18 mouse cellular contexts compared by ENCODE assay signal in genomic region chr8:104925972-104926596, GRCm38 (mm10). TPM values are rescaled to one million over a fixed set of nuclear protein-coding genes. Genes with fewer than 3 reads are reported as not detected.
DNase-seq lines count a peak whose midpoint lies in the region; ATAC-seq and TF ChIP-seq lines count a peak whose summit lies in the region.
"Had no signal": no experiment of that assay in that cellular context is flagged by ENCODE, and none has a peak within 500 bp of the region (broad histone marks: within the 10 kb centered on the region; RNA-seq: fewer than 3 reads in every experiment).

Ces2e (plus strand) TSS chr8:104926260.

- TF ChIP-seq POLR2A in small intestine, adult 2 months (IDR thresholded peaks at IDR 0.05; ENCODE audit: low read depth, low read length), result no peak

- no peak for ATAC-seq in kidney, embryonic 15.5 days (replicated peaks; ENCODE audit: low FRiP score)
- ATAC-seq in intestine, postnatal 0 days, result peak; percentile 85
- ATAC-seq in midbrain, embryonic 11.5 days (ENCODE audit: low FRiP score), result no peak
- ATAC-seq: CD4-positive, CD25-positive, alpha-beta regulatory T cell, adult 4 months; forebrain, postnatal 0 days; midbrain, embryonic 15.5 days had no signal

- H3K27ac ChIP-seq in kidney, embryonic 15.5 days, result no peak within 1 kb of the TSS
- H3K27ac ChIP-seq in intestine, postnatal 0 days (ENCODE audit: low read depth, low read length), result peak within 1 kb of the TSS; percentile 69
- peak within 1 kb of the TSS; percentile 96 for H3K27ac ChIP-seq in small intestine, adult 2 months (ENCODE audit: insufficient read depth, low read depth, low read length)
- H3K27ac ChIP-seq in midbrain, embryonic 11.5 days (ENCODE audit: low read depth, low read length), result no peak within 1 kb of the TSS
- H3K27ac ChIP-seq: heart, embryonic 13.5 days; hindbrain, embryonic 10.5 days; liver, embryonic 13.5 days; macrophage; midbrain, embryonic 15.5 days had no signal

- H3K36me3 ChIP-seq in kidney, embryonic 15.5 days, result no peaks in the 10 kb centered on the region
- H3K36me3 ChIP-seq in intestine, postnatal 0 days (ENCODE audit: control insufficient read depth, insufficient read depth), result no peaks in the 10 kb centered on the region
- peaks cover 13% of the 10 kb centered on the region for H3K36me3 ChIP-seq in small intestine, adult 2 months (ENCODE audit: control insufficient read depth, insufficient read depth, low read length)
- no peaks in the 10 kb centered on the region for H3K36me3 ChIP-seq in midbrain, embryonic 11.5 days (ENCODE audit: control insufficient read depth, insufficient read depth, low read length)
- H3K36me3 ChIP-seq: heart, embryonic 13.5 days; hindbrain, embryonic 10.5 days; liver, embryonic 13.5 days; midbrain, embryonic 15.5 days had no signal

- H3K4me1 ChIP-seq in kidney, embryonic 15.5 days, result no peaks in the 10 kb centered on the region
- peaks cover 4% of the 10 kb centered on the region; the same call in 1 of the 2 replicates for H3K4me1 ChIP-seq in intestine, postnatal 0 days (replicated peaks; ENCODE audit: control insufficient read depth, insufficient read depth, low read length)
- H3K4me1 ChIP-seq in small intestine, adult 2 months (ENCODE audit: control insufficient read depth, insufficient read depth, insufficient read length, low read length), result peaks cover 21% of the 10 kb centered on the region; the same call in 1 of the 2 replicates
- H3K4me1 ChIP-seq in midbrain, embryonic 11.5 days (ENCODE audit: control insufficient read depth, insufficient read depth, low read length), result no peaks in the 10 kb centered on the region
- H3K4me1 ChIP-seq: heart, embryonic 13.5 days; hindbrain, embryonic 10.5 days; liver, embryonic 13.5 days; midbrain, embryonic 15.5 days had no signal

- no peaks in the 10 kb centered on the region for H3K27me3 ChIP-seq in kidney, embryonic 15.5 days
- no peaks in the 10 kb centered on the region for H3K27me3 ChIP-seq in intestine, postnatal 0 days (replicated peaks; ENCODE audit: control insufficient read depth, insufficient read depth, low read length)
- no peaks in the 10 kb centered on the region for H3K27me3 ChIP-seq in small intestine, adult 2 months (ENCODE audit: control insufficient read depth, insufficient read depth, low read length)
- no peaks in the 10 kb centered on the region for H3K27me3 ChIP-seq in midbrain, embryonic 11.5 days (ENCODE audit: control insufficient read depth, insufficient read depth, low read length)
- H3K27me3 ChIP-seq: heart, embryonic 13.5 days; liver, embryonic 13.5 days; midbrain, embryonic 15.5 days had no signal

- H3K9me3 ChIP-seq in kidney, embryonic 15.5 days (replicated peaks), result no peaks in the 10 kb centered on the region
- no peaks in the 10 kb centered on the region for H3K9me3 ChIP-seq in intestine, postnatal 0 days (ENCODE audit: control insufficient read depth)
- H3K9me3 ChIP-seq in midbrain, embryonic 11.5 days (ENCODE audit: control insufficient read depth, low read length), result no peaks in the 10 kb centered on the region
- H3K9me3 ChIP-seq: heart, embryonic 13.5 days; hindbrain, embryonic 10.5 days; liver, embryonic 13.5 days; midbrain, embryonic 15.5 days had no signal

- H3K4me3 ChIP-seq in kidney, embryonic 15.5 days (replicated peaks), result no peak within 1 kb of the TSS
- no peak within 1 kb of the TSS for H3K4me3 ChIP-seq in intestine, postnatal 0 days (ENCODE audit: low read depth, low read length)
- H3K4me3 ChIP-seq in small intestine, adult 2 months (ENCODE audit: low read depth, low read length), result peak within 1 kb of the TSS; percentile 61
- H3K4me3 ChIP-seq in midbrain, embryonic 11.5 days (ENCODE audit: low read depth, low read length), result no peak within 1 kb of the TSS
- H3K4me3 ChIP-seq: heart, embryonic 13.5 days; hindbrain, embryonic 10.5 days; liver, embryonic 13.5 days; midbrain, embryonic 15.5 days had no signal

- H3K9ac ChIP-seq in kidney, embryonic 15.5 days, result no peak within 1 kb of the TSS
- H3K9ac ChIP-seq in intestine, postnatal 0 days (ENCODE audit: low read depth, low read length), result no peak within 1 kb of the TSS
- H3K9ac ChIP-seq in midbrain, embryonic 11.5 days (ENCODE audit: low read length), result no peak within 1 kb of the TSS
- H3K9ac ChIP-seq: forebrain, postnatal 0 days; heart, embryonic 13.5 days; liver, embryonic 13.5 days; midbrain, embryonic 15.5 days had no signal

- TF ChIP-seq CTCF in intestine, postnatal 0 days (IDR thresholded peaks at IDR 0.05; ENCODE audit: low read depth), result no peak
- TF ChIP-seq CTCF in small intestine, adult 2 months (IDR thresholded peaks at IDR 0.05; ENCODE audit: extremely low read depth, insufficient read length, insufficient replicate concordance, low read depth, low read length), result no peak

- H3K4me2 ChIP-seq in kidney, embryonic 15.5 days, result no peak within 1 kb of the TSS
- H3K4me2 ChIP-seq in intestine, postnatal 0 days (replicated peaks; ENCODE audit: low read depth), result peak within 1 kb of the TSS; percentile 50
- H3K4me2 ChIP-seq in midbrain, embryonic 11.5 days, result no peak within 1 kb of the TSS
- H3K4me2 ChIP-seq: heart, embryonic 13.5 days; liver, embryonic 13.5 days; midbrain, embryonic 15.5 days had no signal

- peak; percentile 44 for DNase-seq in kidney, adult 11 months
- DNase-seq in kidney, adult 9 months, result peak; percentile 72
- DNase-seq in testis, postnatal 14 days (ENCODE audit: low spot score), result no peak
- no peak for DNase-seq in midbrain, embryonic 11.5 days (ENCODE audit: low spot score, missing footprints)
- DNase-seq: cerebellum, adult 11-12 months; cerebellum, postnatal 36 days; forebrain, postnatal 0 days; gastrocnemius, postnatal 10 days; liver, embryonic 13.5 days; right cerebral cortex, adult 18-20 months had no signal

- 58% methylated on average over 5 of the region's 5 CpGs for WGBS in kidney, embryonic 15.5 days
- WGBS in intestine, postnatal 0 days, result 20% methylated on average over 5 of the region's 5 CpGs
- WGBS in small intestine, adult 2 months, result 18% methylated on average over 5 of the region's 5 CpGs
- WGBS in midbrain, embryonic 11.5 days, result 72% methylated on average over 5 of the region's 5 CpGs

RNA-seq across cellular contexts. Expression of gene Ces2e, which starts in this region (rescaled TPM):
- polyA plus RNA-seq in kidney, embryonic 15.5 days (2015; fragmentation: Nextera tagmentation; extraction: Ambion mirVana), result 0.78 and 1.6 TPM in 2 replicates
- polyA plus RNA-seq in intestine, postnatal 0 days (2015; fragmentation: Nextera tagmentation; extraction: Ambion mirVana), result 161 and 172 TPM in 2 replicates
- 386 and 713 TPM in 2 replicates for polyA plus RNA-seq in small intestine, adult 2 months (2012; rRNA removed)
- polyA plus RNA-seq in midbrain, embryonic 11.5 days (2014; fragmentation: Nextera tagmentation; extraction: Ambion mirVana), result not detected in 2 replicates
- polyA plus RNA-seq: CD4-positive, CD25-positive, alpha-beta regulatory T cell, adult 4 months; forebrain, postnatal 0 days; heart, embryonic 13.5 days; hindbrain, embryonic 10.5 days; macrophage; midbrain, embryonic 15.5 days had no signal

Comparison
In these comparisons a context has a peak if more than half of its experiments do, and no peak if none do; other contexts are left out.
1. RNA of gene Ces2e (polyA plus RNA-seq): 386 to 713 TPM in small intestine, adult 2 months and 161 to 172 TPM in intestine, postnatal 0 days; 0.78 to 1.6 TPM in kidney, embryonic 15.5 days and not detected in midbrain, embryonic 11.5 days; every median in the first group is over 10 times any median in the second.
2. DNase-seq: peak in kidney, adult 11 months (single experiment) and kidney, adult 9 months (single experiment); none in testis, postnatal 14 days (single experiment) and midbrain, embryonic 11.5 days (single experiment).
3. H3K27ac ChIP-seq: peak in intestine, postnatal 0 days (single experiment) and small intestine, adult 2 months (single experiment); none in kidney, embryonic 15.5 days (single experiment) and midbrain, embryonic 11.5 days (single experiment).